Mouse (Mus musculus) cerebellum, postnatal 4 days (tissue): ENCODE data around the gene Usp15.

Experiments used
- DNase-seq, 2 experiments: peaks; one replicate each; pipeline ENCODE4 v3.0.0; 2022; ENCODE audit warnings: low spot score in 2 of 2, mixed read lengths in 1 of 2

The Usp15 gene

DNA sequence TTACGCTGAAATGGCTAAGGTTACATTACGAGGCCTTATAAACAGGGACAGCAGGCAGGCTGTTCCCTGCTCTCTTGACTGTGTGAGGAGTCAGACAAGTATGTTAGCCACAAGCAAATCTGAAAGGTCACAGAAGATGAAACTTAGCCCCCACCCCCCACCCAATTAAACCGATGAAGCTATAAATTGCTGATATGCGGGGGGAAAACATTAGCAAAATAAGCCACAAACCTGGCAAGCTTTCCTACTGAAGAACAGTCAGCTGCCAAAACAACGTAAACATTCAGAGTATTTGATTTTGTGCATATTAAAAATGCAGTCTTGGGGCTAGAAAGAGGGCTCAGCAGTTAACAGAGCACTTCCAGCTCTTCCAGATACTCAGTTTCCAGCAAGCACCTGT lies 88.7 kb downstream of the Usp15 start:
- no peak for DNase-seq

DNA sequence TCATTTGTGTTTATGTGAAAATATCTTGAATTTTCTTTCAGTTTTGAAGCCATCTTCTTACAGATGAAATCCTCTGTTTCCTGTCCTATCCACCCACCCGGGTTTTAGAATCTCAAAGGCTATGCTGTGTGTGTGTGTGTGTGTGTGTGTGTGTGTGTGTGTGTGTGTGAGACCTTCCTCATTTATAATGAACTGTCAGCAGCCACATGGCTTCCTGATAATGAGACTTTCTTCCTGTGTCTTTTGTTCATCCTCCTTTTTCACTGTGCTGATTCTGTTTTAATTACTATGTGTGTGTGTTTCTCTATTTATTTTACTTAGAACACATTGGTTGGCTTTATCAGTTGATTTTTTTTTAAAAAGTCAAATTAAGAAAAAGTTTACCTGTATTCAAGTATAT lies 95.5 kb downstream of the Usp15 start:
- no peak for DNase-seq

DNA sequence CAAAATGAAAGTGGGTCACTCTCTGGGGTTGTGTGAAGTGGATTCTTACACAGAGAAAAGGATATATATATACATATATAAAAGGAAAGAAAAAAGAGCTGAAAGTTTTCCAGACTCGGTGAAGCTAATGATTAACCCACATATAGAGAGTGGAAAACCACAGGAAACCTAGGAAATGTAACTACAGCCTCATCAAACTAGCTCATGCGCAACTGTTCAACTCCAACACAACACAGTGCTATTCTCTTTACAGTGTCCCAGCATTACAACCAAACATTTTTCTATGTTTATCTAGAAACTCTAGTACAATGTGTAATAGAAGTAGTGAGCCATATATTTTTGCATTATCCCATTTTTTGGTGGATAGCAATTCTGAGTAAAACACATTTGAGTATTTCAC lies 96.2 kb downstream of the Usp15 start:
- DNase-seq: no peak

DNA sequence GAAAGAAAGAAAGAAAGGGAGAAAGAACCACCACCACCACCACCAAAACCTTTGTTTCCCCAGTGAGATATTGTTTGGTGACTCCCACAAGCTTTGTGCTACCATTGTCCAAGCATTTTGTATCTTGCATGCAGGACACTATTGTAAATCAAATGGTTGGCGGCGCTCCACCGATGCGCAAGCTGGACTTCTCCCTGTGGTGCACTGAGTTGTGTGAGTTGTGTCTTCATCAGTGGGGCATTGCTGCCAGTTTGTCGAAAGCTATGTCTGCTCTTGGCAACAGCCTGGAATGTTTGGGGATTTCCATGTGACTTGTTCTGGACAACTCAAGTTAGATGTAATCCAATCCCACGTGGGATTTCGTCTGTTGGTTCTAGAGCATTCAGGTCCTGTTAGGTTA lies 102.3 kb downstream of the Usp15 start:
- no peak for DNase-seq

DNA sequence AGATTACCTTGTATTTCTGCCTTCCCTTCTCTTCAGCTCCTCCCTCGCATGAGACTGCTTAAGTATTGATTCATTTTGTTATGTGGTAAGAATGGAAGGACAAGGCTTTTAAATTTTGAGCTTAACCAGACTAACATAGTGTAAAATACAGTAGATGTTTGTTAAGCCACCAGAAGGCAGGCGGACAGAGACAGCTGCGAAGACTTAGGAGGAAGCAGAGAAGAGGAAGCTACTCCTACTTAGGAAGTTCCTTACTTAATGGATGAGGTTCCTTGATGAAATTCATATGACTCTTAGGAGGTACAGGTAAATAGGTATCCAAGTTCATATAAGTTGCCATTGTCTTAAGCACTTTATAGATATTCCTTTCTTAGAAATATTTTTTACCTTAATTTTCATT lies 104.2 kb downstream of the Usp15 start:
- DNase-seq: no peak

DNA sequence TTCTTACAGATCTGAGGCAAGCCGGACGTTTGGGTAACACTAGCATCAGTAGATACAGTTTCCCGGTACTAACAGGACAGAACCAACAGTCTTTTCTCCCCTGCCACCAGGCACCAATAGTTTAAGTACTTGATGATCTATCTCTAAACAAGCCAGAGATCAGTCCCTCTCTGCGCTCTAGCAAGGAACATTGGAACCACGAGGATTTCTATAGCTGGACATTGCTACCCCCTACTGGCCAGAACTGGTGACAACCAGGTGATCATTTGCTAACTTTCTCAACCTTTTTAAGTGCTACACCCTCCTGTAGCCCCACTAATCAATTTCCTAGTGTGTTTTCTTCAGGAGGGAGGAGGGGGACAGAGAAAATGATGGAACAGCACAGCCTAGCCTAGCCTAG lies 105.1 kb downstream of the Usp15 start:
- DNase-seq: peak in 1 of 2 experiments; percentile 37

DNA sequence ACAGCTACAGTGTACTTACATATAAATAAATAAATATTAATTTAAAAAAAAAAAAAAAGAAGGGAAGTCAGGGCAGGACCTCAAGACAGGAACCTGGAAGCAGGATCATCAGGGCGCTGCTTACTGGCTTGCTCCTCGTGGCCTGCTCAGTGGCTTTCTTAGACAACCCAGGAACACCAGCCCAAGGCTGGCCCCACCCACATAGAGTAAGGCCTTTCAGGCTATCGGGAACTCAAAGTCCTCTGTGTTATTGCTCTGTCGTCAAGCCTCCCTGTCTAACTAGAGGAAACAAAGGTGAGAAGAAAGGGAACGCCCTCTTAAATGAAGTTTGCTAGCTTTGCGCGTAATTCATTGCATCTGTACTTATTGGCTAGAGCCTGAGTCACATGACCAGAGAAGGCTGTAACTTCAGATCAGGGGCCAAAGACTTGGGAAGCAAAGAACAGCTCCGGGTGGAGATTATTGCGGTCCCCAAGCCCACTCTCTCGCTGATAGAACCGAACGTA lies 107.3 kb downstream of the Usp15 start:
- no peak for DNase-seq

DNA sequence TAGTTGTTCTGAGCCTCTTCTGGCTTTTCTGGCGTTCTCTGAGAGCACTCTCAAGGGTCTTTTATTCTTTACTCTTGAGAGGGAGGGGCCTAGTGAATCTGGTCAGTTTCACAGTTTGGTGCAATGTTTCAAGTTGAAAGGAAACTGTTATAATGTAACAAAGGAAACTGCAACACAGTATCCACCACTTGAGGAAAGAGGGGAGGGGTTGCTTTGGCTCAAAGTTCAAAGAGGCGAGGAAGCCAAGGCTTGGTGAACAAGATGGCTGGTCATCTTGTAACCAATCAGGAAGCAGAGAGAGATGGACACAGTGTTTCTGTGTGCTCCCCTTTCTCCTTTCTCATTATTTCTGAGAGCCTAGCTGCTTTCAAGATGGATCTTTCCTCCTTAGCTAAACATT lies 109.9 kb downstream of the Usp15 start:
- no peak for DNase-seq

DNA sequence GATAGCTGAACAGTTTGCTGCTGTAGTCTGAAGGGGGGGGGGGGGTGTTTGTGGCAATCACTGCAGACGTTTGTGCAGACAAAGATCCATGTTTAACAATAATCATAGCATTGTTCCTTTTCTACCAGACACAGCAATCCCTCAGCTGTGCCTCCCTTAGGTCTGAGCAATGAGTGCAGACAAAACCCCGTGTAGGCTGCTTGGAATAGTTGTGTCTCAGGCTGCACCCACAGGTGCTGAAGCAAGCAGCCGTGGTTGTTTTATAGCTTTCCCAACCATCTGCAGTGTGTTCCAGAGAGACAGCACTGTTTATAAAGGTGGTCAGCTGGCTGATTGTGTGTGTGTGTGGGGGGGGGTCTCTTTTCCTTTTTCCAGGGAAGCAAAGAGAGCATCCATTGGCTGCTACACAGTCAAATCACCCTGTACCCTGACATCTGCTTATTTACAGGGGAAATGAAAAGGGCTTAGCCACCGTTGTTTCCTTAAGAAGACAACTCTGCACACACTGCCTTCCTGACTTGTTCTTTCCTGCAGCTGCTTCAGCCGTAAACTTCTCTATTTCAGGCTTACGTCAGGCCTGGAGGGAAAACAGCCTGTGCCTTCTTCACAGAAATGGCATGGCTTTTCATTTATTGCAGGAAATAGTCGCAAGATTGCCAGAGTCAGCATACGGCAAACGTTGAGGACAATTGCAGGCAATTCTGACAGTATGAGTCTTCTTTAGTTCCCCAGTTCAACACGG lies 111.7 kb downstream of the Usp15 start:
- no peak for DNase-seq

DNA sequence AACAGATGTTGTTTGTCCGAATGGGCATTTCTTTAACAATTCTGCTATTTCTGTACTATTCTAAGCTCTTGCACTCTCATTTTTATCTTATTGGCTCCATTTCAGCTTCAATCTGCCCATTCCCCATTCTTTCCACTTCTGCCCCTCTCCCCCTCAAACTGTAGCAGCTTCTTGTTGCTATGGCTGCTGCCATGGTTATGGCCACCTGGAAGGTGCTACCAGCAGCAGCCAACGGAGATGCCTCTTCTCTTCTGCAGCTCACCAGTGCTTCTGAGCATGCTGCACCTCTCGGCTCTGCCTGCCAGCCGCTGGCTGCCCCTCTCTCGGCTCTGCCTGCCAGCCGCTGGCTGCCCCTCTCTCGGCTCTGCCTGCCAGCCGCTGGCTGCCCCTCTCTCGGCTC lies 112.5 kb downstream of the Usp15 start:
- DNase-seq: no peak

DNA sequence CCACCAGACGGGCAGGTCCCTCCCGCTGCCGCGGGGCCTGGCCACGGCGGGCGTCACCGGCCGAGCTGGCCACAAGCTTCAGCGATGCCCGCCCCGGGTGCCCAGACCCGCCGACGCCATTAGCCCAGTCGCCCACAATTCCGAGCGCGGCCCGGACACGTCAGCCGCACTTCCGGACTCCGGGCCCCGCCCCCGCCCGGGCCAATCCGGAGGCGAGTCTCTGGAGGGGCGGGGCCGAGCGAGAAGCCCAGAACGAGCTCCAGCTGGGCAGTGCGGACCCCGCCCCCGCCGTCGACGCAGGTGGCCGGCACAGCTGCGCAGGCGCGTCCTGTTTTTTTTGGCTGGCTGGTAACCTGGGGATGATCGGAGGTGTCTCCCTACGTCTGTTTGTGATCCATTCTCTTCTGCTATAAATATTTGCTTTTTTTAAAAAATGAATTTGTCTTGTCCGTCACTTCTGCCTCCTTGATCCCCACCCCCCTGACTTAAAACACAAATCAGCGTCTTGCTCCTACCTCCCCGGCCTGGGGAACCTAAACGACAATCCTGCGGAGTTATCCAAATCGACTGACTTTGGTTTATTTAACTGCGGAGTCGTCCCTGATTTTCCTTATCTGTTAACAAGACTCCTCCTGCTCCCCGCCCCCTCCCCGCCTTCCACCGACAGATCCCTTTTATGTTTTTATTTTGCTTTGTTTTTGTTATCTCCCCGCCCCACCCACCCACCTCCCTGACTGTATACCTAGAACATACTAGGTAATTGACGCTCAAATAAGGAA lies 120.4 kb downstream of the Usp15 start, which contains the start of gene Mon2:
Gene Mon2, minus strand, starts transcription at position 261 of the 779 bp plus-strand sequence.
- peak; percentile 95 to 96 for DNase-seq

DNA sequence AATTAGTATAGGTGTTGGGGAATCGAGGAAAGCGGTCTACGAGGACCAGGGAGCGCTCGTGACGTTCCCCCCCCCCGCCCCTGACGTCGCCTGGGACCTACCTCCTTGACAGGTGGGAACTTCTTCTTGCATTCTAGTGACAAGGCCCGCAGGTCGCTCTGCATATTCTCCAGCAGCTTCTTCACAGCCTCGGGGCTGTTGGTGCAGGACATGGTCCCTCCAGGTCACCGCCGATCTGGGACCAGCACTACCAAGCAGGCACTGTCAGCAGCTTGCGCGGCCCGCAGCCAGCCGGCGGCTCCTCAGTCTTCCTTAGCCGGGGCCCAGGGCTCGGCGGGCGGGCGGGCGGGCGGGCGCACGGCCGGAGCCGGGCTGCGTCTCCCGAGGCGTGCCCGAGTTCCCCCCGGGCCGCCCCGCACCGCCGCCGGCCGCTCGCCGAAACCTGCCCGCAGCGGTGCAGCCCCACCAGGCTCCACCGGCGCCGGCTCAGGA lies 121.0 kb downstream of the Usp15 start:
- DNase-seq: no peak

DNA sequence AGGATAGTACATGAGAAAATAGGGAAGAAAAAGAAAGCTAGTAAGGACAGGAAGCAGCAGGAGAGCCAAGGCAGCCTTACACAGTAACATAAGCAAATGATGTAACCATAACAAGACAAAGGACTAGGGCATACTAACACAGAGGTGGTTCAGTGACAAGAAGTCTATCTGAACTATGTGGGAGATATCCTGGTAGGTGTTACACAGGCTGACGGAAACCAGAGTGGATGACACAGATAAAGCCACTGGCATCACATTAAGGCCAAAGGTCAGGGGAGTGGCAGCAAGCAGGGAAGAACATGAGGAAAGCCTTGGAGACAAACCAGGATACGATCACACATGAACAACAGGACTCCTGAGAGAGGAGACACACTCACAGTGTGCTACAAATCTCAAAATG lies 124.8 kb downstream of the Usp15 start:
- no peak for DNase-seq

DNA sequence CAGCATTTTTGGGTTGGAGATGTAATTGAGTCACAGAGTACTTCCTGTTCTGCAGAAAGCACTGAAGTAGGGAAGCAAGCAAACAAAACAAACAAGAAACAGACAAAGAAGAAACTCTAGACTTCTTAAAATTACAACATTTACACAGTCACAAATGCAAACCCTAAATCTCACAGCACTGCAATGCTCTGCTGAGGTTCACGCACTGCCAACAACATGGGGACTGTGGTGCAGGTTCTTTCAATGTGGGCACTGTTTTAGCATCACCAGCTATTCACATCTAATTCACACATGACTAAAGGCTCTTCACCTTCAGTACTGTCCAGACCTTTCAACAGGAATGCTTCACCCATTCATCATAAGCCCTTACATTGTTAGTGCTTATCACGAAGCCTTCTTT lies 133.8 kb downstream of the Usp15 start:
- no peak for DNase-seq

DNA sequence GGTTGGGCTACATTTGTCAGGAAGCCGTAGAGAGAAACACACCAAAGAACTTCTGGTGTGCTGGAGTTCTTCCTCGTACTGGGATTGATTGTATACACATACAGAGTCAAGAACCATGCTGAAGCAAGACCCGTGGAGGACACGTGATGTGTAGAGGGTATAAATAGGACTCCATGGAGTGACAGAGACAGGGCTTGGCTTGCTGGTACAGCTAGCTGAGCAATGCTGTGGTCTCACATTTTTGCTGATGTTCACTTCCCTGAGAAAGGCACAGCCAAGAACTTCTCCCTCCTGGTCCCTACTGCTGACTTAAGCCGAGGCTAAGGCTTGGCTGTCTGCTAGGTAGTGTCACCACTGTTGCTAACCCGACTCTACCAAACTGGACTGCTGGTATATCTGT lies 136.0 kb downstream of the Usp15 start:
- no peak for DNase-seq

DNA sequence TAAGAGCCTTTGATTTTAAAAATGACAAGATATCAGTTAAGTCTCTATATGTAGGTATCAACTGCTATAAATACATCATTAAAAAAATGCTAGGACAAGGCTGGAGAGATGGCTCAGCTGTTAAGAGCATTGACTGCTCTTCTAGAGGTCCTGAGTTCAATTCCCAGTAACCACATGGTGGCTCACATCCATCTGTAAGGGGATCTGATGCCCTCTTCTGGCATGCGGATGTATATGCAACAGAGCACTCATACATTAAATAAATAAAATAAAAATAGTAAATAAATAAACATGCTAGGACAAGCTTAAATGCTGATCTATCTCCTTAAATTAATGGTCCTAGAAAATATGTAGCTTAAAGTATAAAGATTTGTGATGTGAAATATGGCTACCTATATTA lies 139.7 kb downstream of the Usp15 start:
- DNase-seq: no peak

DNA sequence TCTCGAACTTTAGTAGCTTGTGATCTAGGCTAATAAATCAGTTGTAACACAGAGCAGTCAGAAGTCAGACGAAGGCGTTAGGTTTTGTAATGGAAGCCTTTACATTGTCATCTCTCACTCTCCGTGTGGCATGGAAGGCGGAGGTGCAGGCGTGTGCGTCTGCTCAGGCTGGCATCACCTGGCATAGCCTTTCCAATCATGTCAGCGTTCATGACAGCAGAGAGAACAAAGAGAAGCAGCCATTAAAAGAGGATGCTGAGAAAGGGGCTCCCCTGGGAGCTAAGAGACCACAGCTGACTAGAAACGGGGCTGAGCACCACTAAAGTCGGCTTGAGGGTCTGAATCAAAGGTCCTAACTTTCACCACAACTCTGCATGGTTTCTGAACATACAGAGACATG lies 140.3 kb downstream of the Usp15 start:
- no peak for DNase-seq

DNA sequence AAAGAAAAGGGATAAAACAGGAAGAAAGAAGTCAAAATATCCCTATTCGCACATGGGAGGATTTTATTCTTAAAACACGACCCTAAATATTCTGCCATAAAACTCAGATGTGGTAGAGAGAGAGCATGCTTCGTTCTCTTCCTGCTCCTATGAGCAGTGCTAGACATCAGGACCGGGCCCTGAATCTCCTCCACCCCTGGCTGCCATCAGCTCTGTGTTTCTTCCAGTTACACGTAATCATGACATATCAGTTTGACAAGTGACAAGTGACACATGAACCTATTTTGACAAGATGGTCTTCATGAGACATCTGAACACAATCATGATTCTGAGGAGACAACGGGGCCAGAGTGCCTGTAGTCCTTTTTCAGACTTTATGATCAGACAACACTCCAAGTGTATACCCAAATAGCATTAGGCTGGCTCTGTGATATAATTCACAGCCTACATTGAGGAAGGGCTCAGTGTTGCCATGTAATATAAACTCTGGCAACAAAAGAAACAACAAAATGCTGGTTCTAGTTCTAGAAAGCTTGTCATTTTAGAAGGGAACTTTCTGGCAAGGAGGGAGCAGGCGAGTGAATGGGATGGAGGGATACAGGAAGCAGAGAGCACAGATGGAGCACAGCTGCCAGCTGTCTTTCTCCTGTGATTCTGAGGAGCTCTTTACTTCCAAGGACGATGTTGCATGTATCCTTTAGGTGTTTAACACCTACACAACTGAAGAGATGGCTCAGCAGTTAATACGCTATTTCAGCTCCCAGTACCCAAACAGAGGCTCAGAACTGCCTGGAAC lies 141.4 kb downstream of the Usp15 start:
- no peak for DNase-seq
